Mouse (Mus musculus): Measurements from ENCODE around the gene Klf2. TPM values are rescaled to one million over a fixed set of nuclear protein-coding genes. Genes with fewer than 3 reads are reported as not detected.

Gene Klf2
- polyA plus RNA-seq, 1 experiment from 2014 or later = 5.6 TPM

- H3K36me3 ChIP-seq (replicated peaks; ENCODE audit: insufficient read depth, low read length) = no peaks in the 10 kb centered on the region
- 49% methylated on average over 5 of the region's 5 CpGs for WGBS (ENCODE audit: insufficient replicate concordance)
- H3K9ac ChIP-seq (replicated peaks) = no peak overlapping the region
- no peak for TF ChIP-seq CTCF (IDR thresholded peaks at IDR 0.05; ENCODE audit: low read depth)
- no peak for TF ChIP-seq EP300 (IDR thresholded peaks at IDR 0.05; ENCODE audit: low read depth)
- H3K9me3 ChIP-seq (ENCODE audit: low read length) = no peaks in the 10 kb centered on the region
- H3K4me3 ChIP-seq (ENCODE audit: low read depth, low read length) = no peak overlapping the region
- no peaks in the 10 kb centered on the region for H3K27me3 ChIP-seq (ENCODE audit: insufficient read depth, low read length)
- DNase-seq (no peak), ATAC-seq (no peak)
- H3K27ac ChIP-seq (ENCODE audit: low read depth) = peak overlapping the region; percentile 60; the same call in 1 of the 2 replicates
- H3K4me1 ChIP-seq (ENCODE audit: insufficient read depth) = peaks cover 15% of the 10 kb centered on the region
- H3K4me2 ChIP-seq (ENCODE audit: low read depth, low read length) = no peak overlapping the region
Observed at GRCm38 (mm10) chr8:72273807-72274206, 45.0 kb upstream of the Klf2 start.

- Histone ChIP-seq H3K27me3 (ENCODE audit: insufficient read depth, low read length) (no peaks in the 10 kb centered on the region), H3K36me3 (replicated peaks; ENCODE audit: insufficient read depth, low read length) (no peaks in the 10 kb centered on the region), H3K9ac (replicated peaks) (no peak overlapping the region; the same call in 1 of the 2 replicates), H3K4me1 (ENCODE audit: insufficient read depth) (peaks cover 10% of the 10 kb centered on the region), H3K27ac (ENCODE audit: low read depth) (no peak overlapping the region), H3K4me2 (ENCODE audit: low read depth, low read length) (no peak overlapping the region), H3K4me3 (ENCODE audit: low read depth, low read length) (no peak overlapping the region), H3K9me3 (ENCODE audit: low read length) (no peaks in the 10 kb centered on the region)
- ATAC-seq (peak; percentile 37), DNase-seq (no peak)
- TF ChIP-seq EP300 (IDR thresholded peaks at IDR 0.05; ENCODE audit: low read depth) (peak; percentile 68), CTCF (IDR thresholded peaks at IDR 0.05; ENCODE audit: low read depth) (no peak)
- 40% methylated on average over 3 of the region's 3 CpGs for WGBS (ENCODE audit: insufficient replicate concordance)
Observed at GRCm38 (mm10) chr8:72277244-72277643, 41.6 kb upstream of the Klf2 start.

- Histone ChIP-seq H3K4me1 (ENCODE audit: insufficient read depth) (peaks cover 9% of the 10 kb centered on the region; the same call in 1 of the 2 replicates), H3K9ac (replicated peaks) (no peak overlapping the region), H3K4me3 (ENCODE audit: low read depth, low read length) (no peak overlapping the region), H3K27me3 (ENCODE audit: insufficient read depth, low read length) (no peaks in the 10 kb centered on the region), H3K27ac (ENCODE audit: low read depth) (no peak overlapping the region), H3K36me3 (replicated peaks; ENCODE audit: insufficient read depth, low read length) (no peaks in the 10 kb centered on the region), H3K9me3 (ENCODE audit: low read length) (no peaks in the 10 kb centered on the region), H3K4me2 (ENCODE audit: low read depth, low read length) (no peak overlapping the region)
- WGBS (ENCODE audit: insufficient replicate concordance) = 64% methylated on average over 7 of the region's 7 CpGs
- TF ChIP-seq CTCF (IDR thresholded peaks at IDR 0.05; ENCODE audit: low read depth) (no peak), EP300 (IDR thresholded peaks at IDR 0.05; ENCODE audit: low read depth) (no peak)
- ATAC-seq (no peak), DNase-seq (no peak)
Observed at GRCm38 (mm10) chr8:72279151-72279550, 39.7 kb upstream of the Klf2 start.

DNA sequence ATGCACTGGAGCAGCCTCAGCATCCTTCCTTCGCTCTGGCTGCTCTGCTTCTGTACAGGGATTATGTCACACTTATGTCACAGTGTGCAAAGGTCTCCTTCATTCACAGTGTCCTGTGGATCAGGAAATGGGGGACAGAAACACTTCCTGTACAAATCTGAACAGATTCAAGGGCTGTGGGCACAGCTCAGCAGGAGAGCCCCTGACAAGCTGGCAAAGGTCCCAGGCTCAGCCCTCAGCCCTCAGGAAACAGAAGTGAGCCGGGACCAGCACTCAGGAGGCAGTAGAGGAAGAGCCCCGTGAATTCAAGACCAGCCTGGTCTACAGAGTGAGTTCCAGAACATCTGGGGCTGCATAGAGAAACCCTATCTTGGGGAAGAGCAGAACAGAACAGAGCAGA, 37.2 kb upstream of the Klf2 start:
- H3K4me1 ChIP-seq (ENCODE audit: insufficient read depth) = peaks cover 17% of the 10 kb centered on the region
- no peak overlapping the region for H3K9ac ChIP-seq (replicated peaks)
- H3K27me3 ChIP-seq (ENCODE audit: insufficient read depth, low read length) = no peaks in the 10 kb centered on the region
- H3K4me2 ChIP-seq (ENCODE audit: low read depth, low read length) = no peak overlapping the region
- TF ChIP-seq CTCF (IDR thresholded peaks at IDR 0.05; ENCODE audit: low read depth) (no peak), EP300 (IDR thresholded peaks at IDR 0.05; ENCODE audit: low read depth) (peak; percentile 33; the same call in 1 of the 2 replicates)
- H3K9me3 ChIP-seq (ENCODE audit: low read length) = no peaks in the 10 kb centered on the region
- no peak overlapping the region for H3K4me3 ChIP-seq (ENCODE audit: low read depth, low read length)
- ATAC-seq (peak; percentile 61), DNase-seq (no peak)
- no peak overlapping the region for H3K27ac ChIP-seq (ENCODE audit: low read depth)
- WGBS (ENCODE audit: insufficient replicate concordance) = 12% methylated on average over 3 of the region's 3 CpGs
- H3K36me3 ChIP-seq (replicated peaks; ENCODE audit: insufficient read depth, low read length) = no peaks in the 10 kb centered on the region

GRCm38 (mm10) chr8:72285285-72285684, 33.5 kb upstream of the Klf2 start:
- Histone ChIP-seq H3K9me3 (ENCODE audit: low read length) (no peaks in the 10 kb centered on the region), H3K4me3 (ENCODE audit: low read depth, low read length) (no peak overlapping the region), H3K27ac (ENCODE audit: low read depth) (no peak overlapping the region), H3K9ac (replicated peaks) (no peak overlapping the region), H3K4me1 (ENCODE audit: insufficient read depth) (peaks cover 11% of the 10 kb centered on the region), H3K36me3 (replicated peaks; ENCODE audit: insufficient read depth, low read length) (no peaks in the 10 kb centered on the region), H3K4me2 (ENCODE audit: low read depth, low read length) (no peak overlapping the region), H3K27me3 (ENCODE audit: insufficient read depth, low read length) (no peaks in the 10 kb centered on the region)
- DNase-seq (no peak), ATAC-seq (no peak)
- TF ChIP-seq CTCF (IDR thresholded peaks at IDR 0.05; ENCODE audit: low read depth) = no peak
- no peak for TF ChIP-seq EP300 (IDR thresholded peaks at IDR 0.05; ENCODE audit: low read depth)
- 31% methylated on average over 4 of the region's 4 CpGs for WGBS (ENCODE audit: insufficient replicate concordance)

DNA sequence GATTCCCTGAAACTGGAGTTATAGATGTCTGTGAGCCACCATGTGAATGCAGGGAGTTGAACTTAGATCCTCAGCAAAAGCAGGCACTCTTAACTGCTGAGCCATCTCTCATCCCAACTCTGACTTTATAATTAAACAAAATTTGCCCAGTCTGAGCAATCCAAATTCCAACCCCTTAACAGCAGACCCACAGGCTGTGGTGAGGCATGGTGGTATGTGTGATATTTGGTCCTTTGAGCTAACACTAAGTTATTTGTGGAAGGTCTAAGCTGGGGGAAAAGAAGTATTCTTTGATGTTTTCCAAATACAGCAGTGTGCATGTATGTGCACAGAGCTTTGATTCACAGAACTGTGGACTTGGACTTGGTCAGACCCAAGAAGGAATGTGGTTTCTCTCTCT, 29.8 kb upstream of the Klf2 start:
- Histone ChIP-seq H3K9me3 (ENCODE audit: low read length) (no peaks in the 10 kb centered on the region), H3K4me3 (ENCODE audit: low read depth, low read length) (no peak overlapping the region), H3K9ac (replicated peaks) (no peak overlapping the region), H3K27me3 (ENCODE audit: insufficient read depth, low read length) (no peaks in the 10 kb centered on the region), H3K4me1 (ENCODE audit: insufficient read depth) (peaks cover 8% of the 10 kb centered on the region), H3K4me2 (ENCODE audit: low read depth, low read length) (no peak overlapping the region), H3K36me3 (replicated peaks; ENCODE audit: insufficient read depth, low read length) (no peaks in the 10 kb centered on the region), H3K27ac (ENCODE audit: low read depth) (no peak overlapping the region)
- DNase-seq (no peak), ATAC-seq (no peak)
- TF ChIP-seq CTCF (IDR thresholded peaks at IDR 0.05; ENCODE audit: low read depth) (no peak), EP300 (IDR thresholded peaks at IDR 0.05; ENCODE audit: low read depth) (no peak)

GRCm38 (mm10) chr8:72291104-72291503, 27.7 kb upstream of the Klf2 start:
- H3K9me3 ChIP-seq (ENCODE audit: low read length) = no peaks in the 10 kb centered on the region
- no peak overlapping the region for H3K4me3 ChIP-seq (ENCODE audit: low read depth, low read length)
- no peak overlapping the region for H3K4me2 ChIP-seq (ENCODE audit: low read depth, low read length)
- DNase-seq = no peak
- no peak overlapping the region for H3K9ac ChIP-seq (replicated peaks)
- 58% methylated on average over 2 of the region's 2 CpGs for WGBS (ENCODE audit: insufficient replicate concordance)
- H3K27ac ChIP-seq (ENCODE audit: low read depth) = no peak overlapping the region
- no peak for ATAC-seq
- H3K4me1 ChIP-seq (ENCODE audit: insufficient read depth) = peaks cover 14% of the 10 kb centered on the region
- no peaks in the 10 kb centered on the region for H3K27me3 ChIP-seq (ENCODE audit: insufficient read depth, low read length)
- TF ChIP-seq CTCF (IDR thresholded peaks at IDR 0.05; ENCODE audit: low read depth) (no peak), EP300 (IDR thresholded peaks at IDR 0.05; ENCODE audit: low read depth) (no peak)
- H3K36me3 ChIP-seq (replicated peaks; ENCODE audit: insufficient read depth, low read length) = no peaks in the 10 kb centered on the region

All from liver, postnatal 0 days (tissue).